Mouse (Mus musculus) layer of hippocampus, adult 2 months (tissue): ENCODE results near the gene Wars. TPM values are rescaled to one million over a fixed set of nuclear protein-coding genes. Genes with fewer than 3 reads are reported as not detected.
"Not testable (repeated sequence)": the region's sequence is repeated elsewhere in the genome, so short reads cannot be mapped to it uniquely, and the experiment has no call there.

Source experiments
- DNase-seq, 2 experiments: peaks; one replicate each; pipeline ENCODE4 v3.0.0; 2022; ENCODE audit warnings: low spot score in 2 of 2
- H3K27ac ChIP-seq: fragments of 200-600 bp; 2 replicates; pipeline ENCODE4 v1.8.1; 2022
- H3K4me3 ChIP-seq: fragments of 200-600 bp; 2 replicates; pipeline ENCODE4 v1.8.1; 2022; ENCODE audit warnings: mild to moderate bottlenecking
- CTCF ChIP-seq: fragments of 200-600 bp; conservative IDR thresholded peaks from 2 replicates; pipeline ENCODE4 v1.8.1; 2022; ENCODE audit warnings: antibody characterized with exemption, mild to moderate bottlenecking, moderate library complexity
- total RNA-seq, 2 experiments: library from RNA; stranded (reverse); gene quantifications; 2 replicates each; pipeline ENCODE4 v1.2.3; 2021

Wars gene
- total RNA-seq, 2 experiments from 2014 or later, result 82.0 to 86.2 TPM

DNA sequence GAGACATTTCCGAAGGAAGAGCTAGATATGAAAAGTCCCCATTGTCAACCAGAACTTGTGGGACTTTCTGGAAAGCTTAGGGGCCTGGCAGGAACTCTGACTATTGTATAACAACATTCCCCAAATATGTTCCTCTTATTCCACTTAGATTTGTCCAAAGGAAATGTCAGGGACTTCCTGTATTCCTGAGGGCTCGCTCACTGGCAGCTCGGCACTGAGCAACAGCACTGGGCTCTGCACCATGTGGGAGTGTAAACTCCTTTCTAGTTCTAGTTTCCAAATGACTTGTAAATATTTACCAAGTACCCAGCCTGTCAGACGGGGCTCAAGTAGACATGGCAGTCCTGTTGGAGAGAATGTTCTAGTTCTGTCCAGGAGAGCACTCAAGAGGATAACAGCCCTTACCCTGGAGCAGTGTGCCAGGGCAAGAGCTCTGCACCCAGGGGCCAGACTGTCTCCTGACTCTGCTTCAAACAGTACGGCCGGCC is 28.9 kb downstream of the Wars start:
- DNase-seq, result no peak
- Histone ChIP-seq H3K4me3 (no peak overlapping the region), H3K27ac (no peak overlapping the region)
- no peak for TF ChIP-seq CTCF

DNA sequence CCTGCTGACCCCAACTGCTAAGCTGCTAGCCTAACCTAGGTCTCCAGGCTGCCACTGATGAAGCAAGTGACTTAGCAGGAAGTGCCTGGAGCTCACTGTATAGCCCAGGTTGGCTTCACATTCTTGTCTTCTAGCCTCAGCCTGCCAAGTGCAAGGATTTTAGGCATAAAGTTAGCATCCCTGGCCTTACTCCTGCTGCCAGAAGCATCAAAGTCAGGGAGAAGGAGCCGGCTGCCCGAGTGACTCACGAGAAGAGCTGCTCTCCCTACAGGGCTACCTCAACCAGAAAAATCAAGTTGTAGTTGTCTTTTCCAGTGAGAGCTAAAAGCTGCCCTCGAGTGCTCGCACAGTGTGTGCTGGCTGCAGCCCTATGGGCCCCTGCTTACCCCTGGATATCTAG is 35.5 kb downstream of the Wars start:
- DNase-seq, result no peak
- TF ChIP-seq CTCF, result no peak
- Histone ChIP-seq H3K27ac (no peak overlapping the region), H3K4me3 (no peak overlapping the region)

DNA sequence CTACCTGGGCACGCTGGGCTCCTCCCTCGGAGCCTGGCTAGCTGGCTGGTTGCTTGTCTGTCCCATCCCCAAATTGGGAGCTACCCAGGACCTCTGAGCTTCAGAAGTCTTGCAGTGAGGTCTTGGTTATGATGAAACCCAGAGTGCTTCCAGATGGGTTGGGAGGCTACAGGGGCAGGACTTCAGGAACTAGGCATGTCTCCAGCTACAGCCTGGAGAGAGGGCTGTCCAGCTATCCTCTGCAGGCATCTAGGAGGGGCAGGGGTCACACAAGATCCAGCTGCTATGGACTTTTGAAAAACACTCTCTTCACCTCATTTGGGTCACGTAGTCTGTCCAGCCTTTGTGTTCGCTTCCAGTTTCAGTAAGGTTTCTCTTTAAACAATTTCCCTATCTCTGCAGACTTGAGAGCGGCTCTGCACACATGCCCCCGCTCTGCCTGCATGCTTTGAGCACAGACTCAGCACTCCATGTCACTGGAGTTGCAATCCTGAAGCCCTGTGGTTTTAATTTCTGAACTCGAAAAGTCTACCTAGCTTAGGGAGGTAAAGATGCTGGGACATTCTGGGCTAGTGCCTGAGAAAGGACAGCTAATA is 36.3 kb downstream of the Wars start:
- no peak for DNase-seq
- TF ChIP-seq CTCF, result no peak

DNA sequence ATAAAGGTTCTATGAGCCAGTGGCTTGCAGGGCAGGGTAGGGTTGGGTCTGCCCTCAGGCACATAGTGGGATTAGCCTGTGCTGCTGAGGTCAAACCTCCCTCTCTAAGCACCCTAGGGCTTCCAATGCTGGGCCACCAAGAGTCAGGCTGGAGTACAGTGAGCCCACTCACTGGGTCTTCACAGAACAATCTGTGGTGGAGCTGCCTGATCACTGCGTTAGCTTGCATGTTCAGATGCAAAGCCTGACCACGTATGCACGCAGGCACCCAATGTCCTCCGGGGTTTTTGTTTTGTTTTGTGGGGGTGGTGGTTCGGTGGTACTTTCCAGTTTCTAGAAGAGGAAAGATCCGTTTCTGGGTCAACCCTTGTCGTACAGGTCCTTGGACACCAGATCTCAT is 36.9 kb downstream of the Wars start:
- DNase-seq, result no peak
- TF ChIP-seq CTCF, result no peak
- no peak overlapping the region for H3K27ac ChIP-seq
- no peak overlapping the region for H3K4me3 ChIP-seq

More for the DNA sequence above, 36.3 kb downstream of the Wars start:
- Histone ChIP-seq H3K4me3 (no peak overlapping the region), H3K27ac (no peak overlapping the region)

DNA sequence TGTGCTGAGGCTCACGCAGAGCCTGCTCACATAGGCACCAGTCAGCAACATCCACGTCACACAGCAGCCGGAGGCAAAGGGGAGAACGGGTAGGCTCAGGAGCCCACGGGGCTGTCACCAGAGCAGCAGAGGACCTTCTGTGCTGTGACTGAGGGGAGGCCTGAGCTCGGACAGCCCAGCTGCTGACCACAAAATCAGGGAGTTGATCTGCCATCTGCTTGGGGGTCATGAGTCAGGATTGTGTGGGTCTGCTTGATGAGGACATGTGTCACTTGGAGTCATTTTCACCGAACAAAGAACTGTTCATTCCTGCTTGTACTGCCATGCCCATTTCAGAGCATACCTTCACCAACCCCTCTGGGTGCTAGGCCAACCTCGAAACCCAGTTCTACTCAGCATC is 37.8 kb downstream of the Wars start:
- DNase-seq, result no peak
- Histone ChIP-seq H3K4me3 (no peak overlapping the region), H3K27ac (no peak overlapping the region)
- no peak for TF ChIP-seq CTCF

DNA sequence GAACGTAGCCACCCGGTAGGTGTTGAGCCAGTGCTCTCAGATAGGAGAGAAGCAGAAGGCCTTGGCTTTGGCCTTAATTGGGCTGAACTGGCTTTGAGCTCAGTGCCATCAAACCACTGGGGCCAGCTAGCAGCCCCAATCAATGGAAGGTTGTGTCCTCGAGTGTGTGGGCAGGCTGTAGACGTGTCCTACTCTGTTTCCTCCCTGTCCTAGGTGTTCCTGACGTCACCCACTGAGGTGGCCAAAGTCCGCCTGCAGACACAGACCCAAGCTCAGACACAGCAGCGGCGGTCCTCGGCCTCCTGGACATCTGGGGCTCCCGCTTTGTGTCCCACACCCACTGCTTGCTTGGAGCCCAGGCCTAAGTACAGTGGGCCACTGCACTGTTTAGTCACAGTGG is 38.9 kb downstream of the Wars start:
- no peak for TF ChIP-seq CTCF
- no peak overlapping the region for H3K4me3 ChIP-seq
- no peak overlapping the region for H3K27ac ChIP-seq
- no peak for DNase-seq

DNA sequence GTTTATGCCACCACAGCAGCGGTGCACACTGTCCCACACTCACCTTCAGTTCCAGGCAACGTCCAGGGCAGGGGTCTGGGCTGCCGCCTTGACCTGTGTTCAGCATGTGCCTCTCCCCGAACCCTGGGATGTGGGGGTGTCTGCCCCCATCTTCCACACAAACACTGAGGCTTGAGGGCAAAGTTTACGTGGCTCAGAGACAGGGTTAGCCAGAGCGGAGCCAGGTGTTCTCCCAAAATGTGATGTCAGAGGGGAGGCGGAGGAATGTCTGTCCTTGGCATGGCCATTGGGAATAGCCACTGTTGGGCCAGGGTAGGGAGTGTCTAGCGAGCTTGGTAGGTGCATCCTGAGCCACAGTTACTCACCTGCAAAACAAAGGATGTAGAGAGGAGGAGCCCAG is 41.2 kb downstream of the Wars start:
- H3K27ac ChIP-seq, result no peak overlapping the region
- TF ChIP-seq CTCF, result no peak
- H3K4me3 ChIP-seq, result no peak overlapping the region
- DNase-seq, result no peak

DNA sequence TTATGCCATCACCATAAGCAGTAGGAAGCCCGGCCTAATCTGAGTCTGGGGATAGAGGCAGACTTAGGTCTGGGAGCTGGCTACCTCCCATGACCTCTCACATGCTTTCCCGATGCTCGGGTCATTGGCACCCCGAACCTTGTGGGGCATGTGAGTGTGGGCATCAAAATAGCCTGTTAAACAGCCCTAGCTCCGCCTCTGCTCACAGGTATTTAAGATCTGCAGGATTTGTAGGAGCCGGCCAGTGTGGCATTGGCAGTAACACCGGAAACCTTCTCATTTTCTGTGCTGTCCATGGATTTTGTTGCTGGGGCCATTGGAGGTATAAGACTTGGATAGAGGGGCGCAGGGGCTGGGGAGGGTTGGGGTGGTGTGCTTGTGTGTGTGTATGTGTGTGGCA is 43.1 kb downstream of the Wars start:
- TF ChIP-seq CTCF, result no peak
- DNase-seq, result no peak
- H3K27ac ChIP-seq, result no peak overlapping the region
- H3K4me3 ChIP-seq, result no peak overlapping the region

DNA sequence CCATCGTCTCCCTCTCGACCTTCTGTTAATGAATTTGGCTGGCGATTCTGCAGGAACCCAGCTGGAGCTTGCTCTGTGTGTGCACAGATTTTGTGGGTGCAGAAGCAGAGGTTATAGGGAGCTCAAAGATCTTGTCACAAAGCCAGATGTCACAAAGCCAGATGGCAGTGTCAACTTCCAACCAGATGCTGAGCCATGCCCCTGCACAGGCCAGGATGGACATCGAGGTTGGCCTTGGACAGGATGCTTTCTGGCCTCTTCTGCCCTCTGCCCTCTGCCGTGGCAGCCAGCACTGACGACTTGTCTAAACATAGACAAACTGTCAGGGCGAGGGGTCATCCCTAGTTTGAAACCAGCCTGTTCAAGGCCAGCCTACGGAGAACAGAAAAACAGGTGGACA is 43.8 kb downstream of the Wars start:
- no peak for TF ChIP-seq CTCF
- H3K27ac ChIP-seq, result no peak overlapping the region
- DNase-seq, result no peak
- H3K4me3 ChIP-seq, result no peak overlapping the region

DNA sequence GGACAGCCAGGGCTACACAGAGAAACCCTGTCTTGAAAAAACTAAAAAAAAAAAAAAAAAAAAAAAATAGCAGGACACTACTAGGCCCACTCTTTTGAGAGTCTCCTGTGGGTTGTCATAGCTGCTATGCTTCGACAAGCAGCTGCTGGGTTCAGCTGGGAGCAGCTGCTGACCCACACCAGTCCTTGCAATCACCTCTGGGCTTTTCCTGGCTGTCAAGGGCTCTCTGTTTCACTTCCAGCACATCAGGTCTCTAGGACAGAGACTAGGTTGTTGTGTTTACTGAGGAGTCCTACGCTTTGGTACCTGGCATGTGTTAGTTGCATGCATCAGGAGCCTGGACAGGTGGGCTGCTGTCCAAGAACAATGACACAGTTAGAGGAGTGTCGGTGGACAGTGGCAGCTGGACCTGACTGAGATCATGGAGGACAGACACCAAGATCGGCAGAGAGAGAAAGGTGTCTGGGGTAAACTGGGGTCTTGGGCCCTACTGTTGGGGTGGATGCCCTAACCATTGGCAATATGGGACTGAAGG is 44.4 kb downstream of the Wars start:
- TF ChIP-seq CTCF, result no peak
- DNase-seq, result no peak
- Histone ChIP-seq H3K4me3 (no peak overlapping the region), H3K27ac (no peak overlapping the region)

DNA sequence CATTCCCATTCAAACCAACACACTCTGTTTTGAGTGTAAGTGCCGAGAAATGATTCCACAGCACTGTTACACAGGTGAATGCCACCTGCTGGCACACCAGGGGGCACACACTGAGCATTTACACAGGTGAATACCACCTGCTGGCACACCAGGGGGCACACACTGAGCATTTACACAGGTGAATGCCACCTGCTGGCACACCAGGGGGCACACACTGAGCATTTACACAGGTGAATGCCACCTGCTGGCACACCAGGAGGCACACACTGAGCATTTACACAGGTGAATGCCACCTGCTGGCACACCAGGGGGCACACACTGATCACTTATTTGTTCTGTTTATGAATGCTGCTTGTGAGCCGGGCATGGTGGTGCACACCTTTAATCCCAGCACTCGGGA is 45.9 kb downstream of the Wars start:
- not testable (repeated sequence) for DNase-seq, H3K4me3 ChIP-seq, H3K27ac ChIP-seq
- peak; percentile 26 for TF ChIP-seq CTCF

DNA sequence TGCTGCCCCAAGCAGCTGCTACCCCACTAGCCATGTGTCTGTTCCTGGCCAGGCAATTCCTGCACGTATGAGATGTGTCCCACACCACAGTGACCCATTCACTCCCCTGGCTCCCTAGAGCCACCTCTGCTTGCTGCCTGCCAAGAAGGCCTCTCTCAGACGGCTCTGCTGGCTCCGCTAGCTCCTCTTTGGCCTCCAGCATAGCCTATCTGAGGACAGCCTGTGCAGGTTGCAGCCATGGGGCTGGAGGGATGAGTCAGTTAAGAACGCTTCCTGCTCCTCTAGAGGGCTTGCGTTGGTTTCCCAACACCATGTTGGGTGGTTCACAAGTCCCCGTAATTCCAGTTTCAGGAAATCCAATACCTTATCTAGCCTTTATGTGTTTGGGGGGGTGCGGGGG is 51.3 kb downstream of the Wars start:
- H3K4me3 ChIP-seq, result no peak overlapping the region
- no peak for DNase-seq
- TF ChIP-seq CTCF, result no peak
- H3K27ac ChIP-seq, result no peak overlapping the region

DNA sequence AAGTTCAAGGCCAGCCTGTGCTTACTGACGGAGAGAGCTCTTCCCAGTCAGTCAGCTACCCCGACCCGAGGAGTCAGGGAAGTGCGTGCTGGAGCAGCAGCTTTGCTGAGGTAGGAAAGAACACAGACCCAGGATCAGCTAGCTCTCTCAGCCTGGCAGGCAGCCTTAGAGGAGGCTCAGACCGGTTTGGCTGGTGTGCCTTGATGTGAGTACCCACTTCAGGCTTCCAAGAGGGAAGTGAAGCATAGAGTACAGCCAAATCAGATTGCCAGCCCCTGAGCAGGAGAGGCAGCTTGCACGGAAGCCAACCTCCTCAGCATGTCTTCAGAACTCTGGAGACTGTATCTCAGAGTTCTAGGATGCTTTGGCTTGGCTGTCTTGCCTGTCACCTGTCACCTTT is 52.8 kb downstream of the Wars start:
- TF ChIP-seq CTCF, result no peak
- DNase-seq, result no peak
- no peak overlapping the region for H3K4me3 ChIP-seq
- H3K27ac ChIP-seq, result no peak overlapping the region

DNA sequence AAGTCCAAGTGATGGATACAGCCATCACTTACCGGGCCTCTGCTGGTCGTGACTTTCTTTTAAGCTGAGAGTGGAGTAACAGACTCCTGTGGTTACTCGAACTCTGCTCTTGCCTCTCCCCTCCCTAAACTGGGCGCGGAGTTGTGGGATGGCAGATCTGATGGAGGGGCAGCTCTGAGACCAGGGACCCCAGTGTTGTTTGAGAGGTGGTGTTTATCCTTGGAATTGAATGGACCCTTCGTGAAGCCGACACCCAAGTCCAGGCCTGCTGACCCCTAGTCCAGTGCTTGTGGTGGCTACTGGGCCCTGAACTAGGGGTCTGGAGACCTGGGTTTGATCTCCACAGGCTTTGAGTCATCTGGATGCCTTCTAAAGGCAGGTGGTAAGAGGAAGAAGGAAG is 57.3 kb downstream of the Wars start:
- Histone ChIP-seq H3K27ac (peak overlapping the region; percentile 89), H3K4me3 (peak overlapping the region; percentile 66)
- DNase-seq, result no peak
- TF ChIP-seq CTCF, result no peak
